Comparison of ENCODE assay signal across 8 mouse cellular contexts in the genomic region with DNA sequence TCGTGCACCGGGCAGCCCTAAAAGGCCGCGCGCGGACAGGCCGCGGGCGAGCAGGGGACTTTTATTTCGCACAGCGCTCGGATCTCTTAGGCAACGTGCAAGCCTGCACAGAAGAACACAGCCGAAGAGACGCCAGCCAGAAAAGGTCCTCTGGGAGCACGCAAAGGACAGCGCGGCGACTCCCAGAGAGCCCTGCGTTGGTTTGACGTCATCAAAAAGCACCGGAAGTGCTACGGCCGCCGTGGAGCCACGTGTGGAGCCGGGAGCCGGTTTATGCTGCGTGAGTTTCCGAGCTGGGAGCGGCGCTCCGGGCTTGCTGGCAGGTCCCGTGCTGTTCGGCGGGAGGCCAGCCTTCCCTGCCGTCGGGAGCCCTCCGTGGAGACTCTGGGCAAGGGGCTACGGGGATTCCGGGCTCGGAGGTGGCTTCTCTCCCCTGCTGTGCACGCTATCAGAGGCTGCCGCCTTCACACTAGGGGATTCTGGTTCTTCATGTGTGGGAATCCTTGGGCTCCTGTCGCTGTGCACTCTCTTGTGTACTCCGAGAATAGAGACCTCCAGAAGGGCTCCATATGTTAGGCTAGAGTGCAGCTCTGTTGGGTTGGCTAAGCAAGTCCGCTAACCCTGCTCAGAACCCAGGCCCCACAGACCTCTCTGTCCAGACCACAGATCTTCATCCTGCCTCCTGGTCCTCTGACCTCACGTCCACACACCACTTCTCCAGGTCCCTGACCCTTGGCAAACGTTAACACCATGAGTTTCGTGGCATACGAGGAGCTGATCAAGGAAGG. TPM values are rescaled to one million over a fixed set of nuclear protein-coding genes. Genes with fewer than 3 reads are reported as not detected.
DNase-seq lines count a peak whose midpoint lies in the region; ATAC-seq lines count a peak whose summit lies in the region.

A gene (plus strand): TSS at position 224 of the 788 bp plus-strand sequence.

- H3K27ac ChIP-seq in heart, embryonic 10.5 days: peak within 1 kb of the TSS; percentile 96
- peak within 1 kb of the TSS; percentile 96 for H3K27ac ChIP-seq in kidney, embryonic 14.5 days (ENCODE audit: low read depth, low read length)
- peak within 1 kb of the TSS; percentile 88 for H3K27ac ChIP-seq in liver, embryonic 12.5 days

- H3K9ac ChIP-seq in kidney, embryonic 14.5 days (ENCODE audit: low read depth, low read length): peak within 1 kb of the TSS; percentile 82
- peak within 1 kb of the TSS; percentile 82 for H3K9ac ChIP-seq in liver, embryonic 12.5 days

- H3K9me3 ChIP-seq in heart, embryonic 10.5 days: no peaks in the 10 kb centered on the region
- H3K9me3 ChIP-seq in kidney, embryonic 14.5 days (ENCODE audit: control insufficient read depth, low read length): no peaks in the 10 kb centered on the region
- no peaks in the 10 kb centered on the region for H3K9me3 ChIP-seq in liver, embryonic 12.5 days (replicated peaks)

- peak within 1 kb of the TSS; percentile 90 for H3K4me3 ChIP-seq in heart, embryonic 10.5 days
- H3K4me3 ChIP-seq in kidney, embryonic 14.5 days (ENCODE audit: low read length): peak within 1 kb of the TSS; percentile 94
- H3K4me3 ChIP-seq in liver, embryonic 12.5 days: peak within 1 kb of the TSS; percentile 93

- WGBS in heart, embryonic 10.5 days: under 1% methylated on average over 51 of the region's 51 CpGs
- WGBS in kidney, embryonic 14.5 days: under 1% methylated on average over 51 of the region's 51 CpGs
- under 1% methylated on average over 51 of the region's 51 CpGs for WGBS in liver, embryonic 12.5 days (ENCODE audit: insufficient replicate concordance)

- H3K4me1 ChIP-seq in heart, embryonic 10.5 days: peaks cover 76% of the 10 kb centered on the region
- H3K4me1 ChIP-seq in kidney, embryonic 14.5 days (ENCODE audit: control insufficient read depth, insufficient read depth, low read length): peaks cover 16% of the 10 kb centered on the region
- H3K4me1 ChIP-seq in liver, embryonic 12.5 days: peaks cover 56% of the 10 kb centered on the region

- H3K4me2 ChIP-seq in kidney, embryonic 14.5 days (replicated peaks; ENCODE audit: low read depth, low read length): peak within 1 kb of the TSS; percentile 91
- H3K4me2 ChIP-seq in liver, embryonic 12.5 days: peak within 1 kb of the TSS; percentile 91

- H3K36me3 ChIP-seq in heart, embryonic 10.5 days: peaks cover 27% of the 10 kb centered on the region
- peaks cover 16% of the 10 kb centered on the region for H3K36me3 ChIP-seq in kidney, embryonic 14.5 days (ENCODE audit: control insufficient read depth, insufficient read depth, low read length)
- H3K36me3 ChIP-seq in liver, embryonic 12.5 days: peaks cover 38% of the 10 kb centered on the region
- no peaks in the 10 kb centered on the region; the same call in 1 of the 2 replicates for H3K36me3 ChIP-seq in splenic B cell, adult 2 months (ENCODE audit: control insufficient read depth, insufficient read depth, low read length, poor library complexity, severe bottlenecking)

- peak; percentile 95 for DNase-seq in CD4-positive, CD25-positive, alpha-beta regulatory T cell, adult 2 months (ENCODE audit: low read depth, low spot score)
- DNase-seq in brain, adult 2 months (ENCODE audit: low read depth, low spot score): peak; percentile 98
- peak; percentile 97 for DNase-seq in heart, embryonic 10.5 days (ENCODE audit: low spot score)
- peak; percentile 94 for DNase-seq in naive thymus-derived CD4-positive, alpha-beta T cell, adult 2 months (ENCODE audit: low read depth)
- DNase-seq in splenic B cell, adult 2 months (ENCODE audit: low read depth, low spot score): peak; percentile 93

- ATAC-seq in erythroblast, adult 5-6 weeks (replicated peaks; ENCODE audit: low FRiP score, poor library complexity, severe bottlenecking): peak; percentile 89
- ATAC-seq in kidney, embryonic 14.5 days (ENCODE audit: low FRiP score, low TSS enrichment): peak; percentile 85
- ATAC-seq in liver, embryonic 12.5 days: peak; percentile 84

- peaks cover 9% of the 10 kb centered on the region for H3K27me3 ChIP-seq in heart, embryonic 10.5 days (ENCODE audit: insufficient read depth, poor library complexity, severe bottlenecking)
- peaks cover 15% of the 10 kb centered on the region for H3K27me3 ChIP-seq in kidney, embryonic 14.5 days (ENCODE audit: control insufficient read depth, insufficient read depth, low read length)
- H3K27me3 ChIP-seq in liver, embryonic 12.5 days (replicated peaks): peaks cover 30% of the 10 kb centered on the region
- no peaks in the 10 kb centered on the region for H3K27me3 ChIP-seq in splenic B cell, adult 2 months (ENCODE audit: control insufficient read depth, insufficient read depth, low read length, poor library complexity, severe bottlenecking)

RNA-seq across cellular contexts. Expression of the gene that starts here (rescaled TPM):
- 3.1 and 5.6 TPM in 2 replicates for total RNA-seq in erythroblast, adult 5-6 weeks (2015; ENCODE audit: low replicate concordance)
- total RNA-seq in erythroblast, adult 5-6 weeks (2017; ENCODE audit: low replicate concordance): 0.84 and 3.7 TPM in 2 replicates
- polyA plus RNA-seq in heart, embryonic 10.5 days (2016; fragmentation: Nextera tagmentation; extraction: Ambion mirVana): 12.7 and 18.9 TPM in 2 replicates
- polyA plus RNA-seq in kidney, embryonic 14.5 days (2014; fragmentation: Nextera tagmentation; extraction: Ambion mirVana): 6.7 and 11.9 TPM in 2 replicates
- 19.4 and 20.9 TPM in 2 replicates for polyA plus RNA-seq in liver, embryonic 12.5 days (2016; fragmentation: Nextera tagmentation; extraction: Ambion mirVana)

Comparison
In these comparisons a context has a peak if more than half of its experiments do, and no peak if none do; other contexts are left out.
1. Peak in every context shown above with its lines: DNase-seq, ATAC-seq, H3K4me3 ChIP-seq and H3K27ac ChIP-seq.